Mouse (Mus musculus) thymus, adult 2 months (tissue): Measurements from ENCODE around the gene Zmiz1.

Source experiments
- CTCF ChIP-seq: fragments of 200-500 bp; IDR thresholded peaks from 2 replicates; pipeline ENCODE4 v1.5.1; 2012; ENCODE audit warnings: mild to moderate bottlenecking, control low read depth, low read length, moderate library complexity, borderline replicate concordance; ENCODE audit not compliant: control insufficient read depth, poor library complexity, insufficient read depth; ENCODE audit errors: extremely low read depth
- POLR2A ChIP-seq: fragments of 200-500 bp; IDR thresholded peaks from 2 replicates; pipeline ENCODE4 v1.6.1; 2012; ENCODE audit warnings: mild to moderate bottlenecking, low read length, control low read depth, moderate library complexity; ENCODE audit not compliant: control insufficient read depth, poor library complexity, insufficient read depth; ENCODE audit errors: extremely low read depth

- TF ChIP-seq CTCF (no peak), POLR2A (no peak)
These were observed 20.7 kb upstream of the Zmiz1 start for GRCm38 (mm10) chr14:25438255-25438654.
